Mouse (Mus musculus) CH12.LX (cell line): ENCODE results near the gene Trex2. TPM values are rescaled to one million over a fixed set of nuclear protein-coding genes. Genes with fewer than 3 reads are reported as not detected.

ENCODE experiments used
- DNase-seq: peaks from one replicate; pipeline ENCODE4 v3.0.0-alpha.2; 2013; ENCODE audit errors: extremely low read depth
- H3K27ac ChIP-seq: 2 replicates; pipeline ENCODE4 v1.5.1; 2012; ENCODE audit warnings: low read depth, mild to moderate bottlenecking, control low read depth, moderate library complexity; ENCODE audit not compliant: insufficient read depth
- H3K27me3 ChIP-seq: replicated peaks from 2 replicates; pipeline ENCODE3; 2012; ENCODE audit warnings: inconsistent platforms
- H3K36me3 ChIP-seq, 2 experiments: replicated peaks in 1 of 2; 2 replicates each; pipeline versions ENCODE3 to v1.6.1; 2012; ENCODE audit warnings: inconsistent platforms in 1 of 2, low read length in 1 of 2, mild to moderate bottlenecking in 1 of 2, mixed read lengths in 1 of 2, moderate library complexity in 1 of 2; ENCODE audit not compliant: control insufficient read depth in 1 of 2, insufficient read depth in 1 of 2
- H3K4me1 ChIP-seq, 2 experiments: 2 replicates each; pipeline ENCODE4 v1.6.1; 2012; ENCODE audit warnings: inconsistent platforms in 1 of 2, moderate library complexity in 1 of 2; ENCODE audit not compliant: insufficient read depth in 2 of 2, control insufficient read depth in 1 of 2
- H3K4me2 ChIP-seq: 2 replicates; pipeline ENCODE4 v1.6.1; 2012; ENCODE audit warnings: low read depth, mild to moderate bottlenecking, control low read depth; ENCODE audit not compliant: poor library complexity, insufficient read depth, severe bottlenecking
- H3K4me3 ChIP-seq, 3 experiments: fragments of 150-350 bp in 1 of 3; sonication (generic) in 1 of 3; replicated peaks in 1 of 3; 2 replicates each; pipeline versions ENCODE3 to v1.5.1; 2011 to 2012; ENCODE audit warnings: low read depth in 2 of 3, low read length in 2 of 3, mild to moderate bottlenecking in 2 of 3, moderate library complexity in 2 of 3, control low read depth in 1 of 3, improper control_type of control experiment in 1 of 3, inconsistent platforms in 1 of 3, mixed read lengths in 1 of 3; ENCODE audit not compliant: poor library complexity in 1 of 3
- H3K79me2 ChIP-seq: replicated peaks from 2 replicates; pipeline ENCODE4 v1.6.1; 2012; ENCODE audit warnings: mild to moderate bottlenecking, moderate library complexity; ENCODE audit not compliant: control insufficient read depth, poor library complexity, insufficient read depth, severe bottlenecking; ENCODE audit errors: extremely low read depth
- H3K9ac ChIP-seq: 2 replicates; pipeline ENCODE4 v1.6.1; 2012; ENCODE audit warnings: low read depth, mild to moderate bottlenecking, control low read depth, moderate library complexity; ENCODE audit not compliant: insufficient read depth
- H3K9me3 ChIP-seq: replicated peaks from 2 replicates; pipeline ENCODE3; 2012; ENCODE audit warnings: low read length, inconsistent platforms, mixed read lengths
- CHD1 ChIP-seq: IDR thresholded peaks from 2 replicates; pipeline ENCODE4 v1.6.1; 2012; ENCODE audit warnings: low read depth, low read length, improper control_type of control experiment, inconsistent platforms
- CHD2 ChIP-seq: IDR thresholded peaks from 2 replicates; pipeline ENCODE4 v1.6.1; 2011; ENCODE audit warnings: low read length, improper control_type of control experiment
- ETS1 ChIP-seq: conservative IDR thresholded peaks from 2 replicates; pipeline ENCODE4 v1.6.1; 2012; ENCODE audit warnings: low read depth, mild to moderate bottlenecking, inconsistent platforms, low read length, improper control_type of control experiment, moderate library complexity
- GABPA ChIP-seq: IDR thresholded peaks from 2 replicates; pipeline ENCODE4 v1.6.1; 2012; ENCODE audit warnings: low read depth, low read length, improper control_type of control experiment, inconsistent platforms; ENCODE audit not compliant: insufficient replicate concordance
- IRF4 ChIP-seq: IDR thresholded peaks from 2 replicates; pipeline ENCODE4 v1.6.1; 2014; ENCODE audit warnings: low read depth, mild to moderate bottlenecking, inconsistent platforms, low read length, improper control_type of control experiment
- JUND ChIP-seq: conservative IDR thresholded peaks from 2 replicates; pipeline ENCODE4 v1.6.1; 2011; ENCODE audit warnings: low read depth, low read length, improper control_type of control experiment
- MAFK ChIP-seq: IDR thresholded peaks from 2 replicates; pipeline ENCODE4 v1.6.1; 2011; ENCODE audit warnings: low read length, improper control_type of control experiment; ENCODE audit not compliant: insufficient replicate concordance
- MEF2A ChIP-seq: IDR thresholded peaks from 2 replicates; pipeline ENCODE4 v1.6.1; 2014; ENCODE audit warnings: low read depth, mild to moderate bottlenecking, inconsistent platforms, low read length, improper control_type of control experiment, borderline replicate concordance
- NELFE ChIP-seq: IDR thresholded peaks from 2 replicates; pipeline ENCODE4 v1.6.1; 2011; ENCODE audit warnings: low read depth, low read length, improper control_type of control experiment
- POLR2AphosphoS2 ChIP-seq: IDR thresholded peaks from 2 replicates; pipeline ENCODE4 v1.6.1; 2011; ENCODE audit warnings: low read depth, low read length, improper control_type of control experiment
- SMC3 ChIP-seq: IDR thresholded peaks from 2 replicates; pipeline ENCODE4 v1.6.1; 2011; ENCODE audit warnings: low read depth, low read length, improper control_type of control experiment
- TBP ChIP-seq: conservative IDR thresholded peaks from 2 replicates; pipeline ENCODE4 v1.6.1; 2011; ENCODE audit warnings: low read depth, low read length, improper control_type of control experiment
- TCF12 ChIP-seq: IDR thresholded peaks from 2 replicates; pipeline ENCODE4 v1.6.1; 2014; ENCODE audit warnings: low read depth, mild to moderate bottlenecking, inconsistent platforms, low read length, improper control_type of control experiment
- UBTF ChIP-seq: IDR thresholded peaks from 2 replicates; pipeline ENCODE4 v1.6.1; 2012; ENCODE audit warnings: low read depth, mild to moderate bottlenecking, inconsistent platforms, low read length, improper control_type of control experiment, moderate library complexity
- USF1 ChIP-seq: IDR thresholded peaks from 2 replicates; pipeline ENCODE4 v1.6.1; 2014; ENCODE audit warnings: low read depth, mild to moderate bottlenecking, inconsistent platforms, low read length, improper control_type of control experiment
- USF2 ChIP-seq: conservative IDR thresholded peaks from 2 replicates; pipeline ENCODE4 v1.6.1; 2011; ENCODE audit warnings: low read depth, low read length, improper control_type of control experiment
- ZC3H11A ChIP-seq: IDR thresholded peaks from 2 replicates; pipeline ENCODE4 v1.6.1; 2012; ENCODE audit warnings: low read depth, mild to moderate bottlenecking, inconsistent platforms, low read length, improper control_type of control experiment
- ZKSCAN1 ChIP-seq: IDR thresholded peaks from 2 replicates; pipeline ENCODE4 v1.6.1; 2012; ENCODE audit warnings: low read depth, inconsistent platforms, low read length, improper control_type of control experiment, borderline replicate concordance
- ZNF384 ChIP-seq: IDR thresholded peaks from 2 replicates; pipeline ENCODE4 v1.6.1; 2012; ENCODE audit warnings: low read depth, low read length, improper control_type of control experiment, inconsistent platforms
- dilution Hi-C: fragments of 300-500 bp; cut with MboI; formaldehyde crosslinking; loops from 2 replicates; pipeline ENCODE4 v1.14.3; 2020; ENCODE audit warnings: low sequenced_read_pairs; ENCODE audit not compliant: extremely low pct_unique_long_range_greater_than_20kb, extremely low pct_ligation_motif_present
- in situ Hi-C: fragments of 300-500 bp; cut with MboI; formaldehyde crosslinking; loops from 3 replicates; pipeline ENCODE4 v1.14.3; 2019; ENCODE audit warnings: low sequenced_read_pairs, low pct_ligation_motif_present, low pct_unique_long_range_greater_than_20kb, mixed read lengths
- polyA plus RNA-seq: library from polyadenylated mRNA; unstranded; fragments of >175 nt; gene quantifications from 2 replicates; pipeline ENCODE4 v1.2.1, GENCODE M21; 2012; ENCODE audit warnings: low read depth; ENCODE audit not compliant: insufficient read length
- total RNA-seq, 2 experiments: library from RNA; depleted of rRNA; stranded (reverse); fragments of 300-350 nt in 1 of 2; fragments of >200 nt in 1 of 2; gene quantifications; 2 replicates each; pipeline ENCODE4 v1.2.3; 2012 to 2014

The Trex2 gene
- total and polyA plus RNA-seq, 3 experiments, result not detected

DNA sequence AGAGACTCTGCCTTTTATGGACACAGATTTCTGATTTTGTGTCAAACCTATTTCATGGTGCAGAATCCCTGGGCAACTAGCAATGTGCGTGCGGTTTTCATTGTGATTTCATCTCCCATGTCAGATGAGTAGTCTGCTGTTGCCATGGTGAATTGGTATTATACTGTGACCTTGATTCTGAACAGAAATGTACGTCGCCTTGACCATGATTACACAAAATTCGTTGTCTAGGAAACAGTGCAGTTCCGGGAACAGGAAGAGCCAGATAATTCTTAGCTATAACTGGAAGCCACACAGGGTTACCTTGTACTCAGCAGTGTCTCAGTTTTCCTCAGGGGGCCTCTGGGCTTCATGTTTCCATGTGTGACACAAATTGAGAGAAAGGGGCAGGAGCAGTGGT, 50.7 kb downstream of the Trex2 start:
- DNase-seq, result no peak
- Histone ChIP-seq H3K4me3 (no peak overlapping the region), H3K4me2 (no peak overlapping the region), H3K36me3 (no peaks in the 10 kb centered on the region), H3K4me1 (no peaks in the 10 kb centered on the region), H3K27me3 (no peaks in the 10 kb centered on the region), H3K9ac (no peak overlapping the region), H3K79me2 (no peaks in the 10 kb centered on the region), H3K27ac (no peak overlapping the region), H3K9me3 (no peaks in the 10 kb centered on the region)
- dilution Hi-C loops (no loop called here), in situ Hi-C loops (no loop called here)
- no peak for TF ChIP-seq ZKSCAN1
- TF ChIP-seq SMC3, result no peak
- TF ChIP-seq ZNF384, result no peak
- TF ChIP-seq CHD2, result no peak
- TF ChIP-seq JUND, result no peak
- no peak for TF ChIP-seq UBTF
- no peak for TF ChIP-seq CHD1
- no peak for TF ChIP-seq TBP
- no peak for TF ChIP-seq ETS1
- no peak for TF ChIP-seq MEF2A
- no peak for TF ChIP-seq POLR2AphosphoS2
- no peak for TF ChIP-seq GABPA
- TF ChIP-seq IRF4, result no peak
- TF ChIP-seq USF2, result no peak
- TF ChIP-seq NELFE, result no peak
- TF ChIP-seq USF1, result no peak
- no peak for TF ChIP-seq ZC3H11A
- no peak for TF ChIP-seq TCF12
- no peak for TF ChIP-seq MAFK

Other genes with a start within 250 kb of the Trex2 start
- gene Xlr3b, start 243.1 kb downstream of the Trex2 start, total RNA-seq (2012; rRNA removed), result 3.1 and 3.4 TPM in 2 replicates
- gene Xlr3b, start 243.1 kb downstream of the Trex2 start, total RNA-seq (2014; rRNA removed), result 2.3 and 3.7 TPM in 2 replicates
- gene Xlr3b, start 243.1 kb downstream of the Trex2 start, polyA plus RNA-seq, result 1.4 and 1.8 TPM in 2 replicates
- 29.5 and 36.0 TPM in 2 replicates for gene Xlr4b, start 221.0 kb downstream of the Trex2 start, total RNA-seq (2012; rRNA removed)
- gene Xlr4b, start 221.0 kb downstream of the Trex2 start, total RNA-seq (2014; rRNA removed), result 107 and 126 TPM in 2 replicates
- gene Xlr4b, start 221.0 kb downstream of the Trex2 start, polyA plus RNA-seq, result 65.7 and 68.6 TPM in 2 replicates
- 3.5 and 4.9 TPM in 2 replicates for gene F8a, start 207.1 kb downstream of the Trex2 start, total RNA-seq (2012; rRNA removed)
- gene F8a, start 207.1 kb downstream of the Trex2 start, total RNA-seq (2014; rRNA removed), result 3.5 and 4.9 TPM in 2 replicates
- 3.7 and 5.0 TPM in 2 replicates for gene F8a, start 207.1 kb downstream of the Trex2 start, polyA plus RNA-seq
- 35.6 and 38.0 TPM in 2 replicates for gene Xlr4c, start 192.2 kb downstream of the Trex2 start, total RNA-seq (2012; rRNA removed)
- 75.0 and 97.6 TPM in 2 replicates for gene Xlr4c, start 192.2 kb downstream of the Trex2 start, total RNA-seq (2014; rRNA removed)
- gene Xlr4c, start 192.2 kb downstream of the Trex2 start, polyA plus RNA-seq, result 61.1 and 67.8 TPM in 2 replicates
- 12.7 and 12.9 TPM in 2 replicates for gene Xlr3c, start 170.0 kb downstream of the Trex2 start, total RNA-seq (2012; rRNA removed)
- gene Xlr3c, start 170.0 kb downstream of the Trex2 start, total RNA-seq (2014; rRNA removed), result 4.5 and 6.0 TPM in 2 replicates
- gene Xlr3c, start 170.0 kb downstream of the Trex2 start, polyA plus RNA-seq, result 2.3 and 3.9 TPM in 2 replicates
- not detected in 2 replicates for gene Xlr5a, start 142.4 kb downstream of the Trex2 start, total RNA-seq (2012; rRNA removed)
- 0.20 TPM in 1 of 2 replicates, not detected in the other for gene Xlr5a, start 142.4 kb downstream of the Trex2 start, total RNA-seq (2014; rRNA removed)
- not detected in 2 replicates for gene Xlr5a, start 142.4 kb downstream of the Trex2 start, polyA plus RNA-seq
- 0.13 and 0.17 TPM in 2 replicates for gene Xlr5c, start 142.4 kb downstream of the Trex2 start, total RNA-seq (2012; rRNA removed)
- gene Xlr5c, start 142.4 kb downstream of the Trex2 start, total RNA-seq (2014; rRNA removed), result 0.16 and 0.38 TPM in 2 replicates
- 0.51 and 0.63 TPM in 2 replicates for gene Xlr5c, start 142.4 kb downstream of the Trex2 start, polyA plus RNA-seq
- gene Gm45015, start 98.5 kb downstream of the Trex2 start, total RNA-seq (2012; rRNA removed), result not detected in 2 replicates
- gene Gm45015, start 98.5 kb downstream of the Trex2 start, total RNA-seq (2014; rRNA removed), result not detected in 2 replicates
- not detected in 2 replicates for gene Gm45015, start 98.5 kb downstream of the Trex2 start, polyA plus RNA-seq
- gene Zfp275, start 92.7 kb downstream of the Trex2 start, total RNA-seq (2012; rRNA removed), result 15.5 and 16.1 TPM in 2 replicates
- gene Zfp275, start 92.7 kb downstream of the Trex2 start, total RNA-seq (2014; rRNA removed), result 19.1 and 19.9 TPM in 2 replicates
- gene Zfp275, start 92.7 kb downstream of the Trex2 start, polyA plus RNA-seq, result 15.1 and 17.9 TPM in 2 replicates
- not detected in 2 replicates for gene Gm18336, start 36.6 kb downstream of the Trex2 start, total RNA-seq (2012; rRNA removed)
- not detected in 2 replicates for gene Gm18336, start 36.6 kb downstream of the Trex2 start, total RNA-seq (2014; rRNA removed)
- gene Gm18336, start 36.6 kb downstream of the Trex2 start, polyA plus RNA-seq, result not detected in 2 replicates
- 0.04 TPM in 2 replicates for gene Zfp92, start 24.2 kb downstream of the Trex2 start, total RNA-seq (2012; rRNA removed)
- gene Zfp92, start 24.2 kb downstream of the Trex2 start, total RNA-seq (2014; rRNA removed), result not detected in 2 replicates
- not detected in 2 replicates for gene Zfp92, start 24.2 kb downstream of the Trex2 start, polyA plus RNA-seq
- gene Haus7, start 23.7 kb upstream of the Trex2 start, total RNA-seq (2012; rRNA removed), result 32.9 and 41.3 TPM in 2 replicates
- gene Haus7, start 23.7 kb upstream of the Trex2 start, total RNA-seq (2014; rRNA removed), result 34.9 and 36.8 TPM in 2 replicates
- gene Haus7, start 23.7 kb upstream of the Trex2 start, polyA plus RNA-seq, result 34.2 and 41.0 TPM in 2 replicates
- gene Bgn, start 48.3 kb upstream of the Trex2 start, total RNA-seq (2012; rRNA removed), result not detected in 2 replicates
- gene Bgn, start 48.3 kb upstream of the Trex2 start, total RNA-seq (2014; rRNA removed), result not detected in 2 replicates
- gene Bgn, start 48.3 kb upstream of the Trex2 start, polyA plus RNA-seq, result not detected in 2 replicates
- not detected in 2 replicates for gene Atp2b3, start 67.7 kb upstream of the Trex2 start, total RNA-seq (2012; rRNA removed)
- gene Atp2b3, start 67.7 kb upstream of the Trex2 start, total RNA-seq (2014; rRNA removed), result not detected in 2 replicates
- not detected in 2 replicates for gene Atp2b3, start 67.7 kb upstream of the Trex2 start, polyA plus RNA-seq
- gene Dusp9, start 204.1 kb upstream of the Trex2 start, total RNA-seq (2012; rRNA removed), result 0.17 and 0.29 TPM in 2 replicates
- gene Dusp9, start 204.1 kb upstream of the Trex2 start, total RNA-seq (2014; rRNA removed), result 0.09 and 0.19 TPM in 2 replicates
- gene Dusp9, start 204.1 kb upstream of the Trex2 start, polyA plus RNA-seq, result 0.23 and 0.47 TPM in 2 replicates
- not detected in 2 replicates for gene Pnck, start 224.8 kb upstream of the Trex2 start, total RNA-seq (2012; rRNA removed)
- not detected in 2 replicates for gene Pnck, start 224.8 kb upstream of the Trex2 start, total RNA-seq (2014; rRNA removed)
- gene Pnck, start 224.8 kb upstream of the Trex2 start, polyA plus RNA-seq, result not detected in 2 replicates
- gene Slc6a8, start 237.8 kb upstream of the Trex2 start, total RNA-seq (2012; rRNA removed), result 3.2 and 4.2 TPM in 2 replicates
- gene Slc6a8, start 237.8 kb upstream of the Trex2 start, total RNA-seq (2014; rRNA removed), result 0.39 and 0.70 TPM in 2 replicates
- gene Slc6a8, start 237.8 kb upstream of the Trex2 start, polyA plus RNA-seq, result 1.9 and 2.2 TPM in 2 replicates